Mouse (Mus musculus) liver, embryonic 16.5 days (tissue): Measurements from ENCODE around the gene Pkd1l2. TPM values are rescaled to one million over a fixed set of nuclear protein-coding genes. Genes with fewer than 3 reads are reported as not detected.

Experiments
- ATAC-seq: fragments of 200-750 bp; cut with Nextera tagmentation; 2 replicates; pipeline ENCODE4 v1.8.0; 2017; ENCODE audit warnings: low read depth, mild to moderate bottlenecking, moderate number of reproducible peaks, moderate library complexity
- H3K27ac ChIP-seq: fragments of 300-500 bp; sonication (generic); 2 replicates; pipeline ENCODE4 v1.5.1; 2014; ENCODE audit warnings: mild to moderate bottlenecking, low read length
- H3K27me3 ChIP-seq: fragments of 300-500 bp; sonication (generic); 2 replicates; pipeline ENCODE4 v1.6.1; 2014; ENCODE audit warnings: low read depth, low read length, mixed read lengths; ENCODE audit not compliant: control insufficient read depth, insufficient read depth
- H3K36me3 ChIP-seq: fragments of 300-500 bp; sonication (generic); 2 replicates; pipeline ENCODE4 v1.6.1; 2014; ENCODE audit warnings: mild to moderate bottlenecking; ENCODE audit not compliant: control insufficient read depth, insufficient read depth
- H3K4me1 ChIP-seq: fragments of 300-500 bp; sonication (generic); 2 replicates; pipeline ENCODE4 v1.6.1; 2014; ENCODE audit warnings: low read depth, low read length, mixed read lengths; ENCODE audit not compliant: control insufficient read depth
- H3K4me2 ChIP-seq: fragments of 300-500 bp; sonication (generic); 2 replicates; pipeline ENCODE4 v1.6.1; 2014; ENCODE audit warnings: low read depth, low read length, mixed read lengths
- H3K4me3 ChIP-seq: fragments of 300-500 bp; sonication (generic); 2 replicates; pipeline ENCODE4 v1.5.1; 2014; ENCODE audit warnings: low read depth, mild to moderate bottlenecking, low read length
- H3K9ac ChIP-seq: fragments of 300-500 bp; sonication (generic); 2 replicates; pipeline ENCODE4 v1.6.1; 2014; ENCODE audit warnings: low read depth, low read length
- H3K9me3 ChIP-seq: fragments of 300-500 bp; sonication (generic); replicated peaks from 2 replicates; pipeline ENCODE4 v1.6.1; 2016; ENCODE audit warnings: low read length; ENCODE audit not compliant: control insufficient read depth
- WGBS: fragments of 180-500 bp; shearing (Covaris S2); extraction: QIAGEN DNeasy Blood & Tissue Kit; methylation state at CpG from one replicate; pipeline ENCODE4 v1.1.7; 2014; ENCODE audit not compliant: insufficient replicate concordance; 5-methylcytosine and 5-hydroxymethylcytosine counted together
- polyA plus RNA-seq: library from polyadenylated mRNA; unstranded; fragments of >200 nt; fragmentation: Nextera tagmentation; extraction: Ambion mirVana; gene quantifications from 2 replicates; pipeline ENCODE4 v1.2.1, GENCODE M21; 2015

Gene Pkd1l2
- polyA plus RNA-seq, 1 experiment from 2014 or later: not detected

DNA sequence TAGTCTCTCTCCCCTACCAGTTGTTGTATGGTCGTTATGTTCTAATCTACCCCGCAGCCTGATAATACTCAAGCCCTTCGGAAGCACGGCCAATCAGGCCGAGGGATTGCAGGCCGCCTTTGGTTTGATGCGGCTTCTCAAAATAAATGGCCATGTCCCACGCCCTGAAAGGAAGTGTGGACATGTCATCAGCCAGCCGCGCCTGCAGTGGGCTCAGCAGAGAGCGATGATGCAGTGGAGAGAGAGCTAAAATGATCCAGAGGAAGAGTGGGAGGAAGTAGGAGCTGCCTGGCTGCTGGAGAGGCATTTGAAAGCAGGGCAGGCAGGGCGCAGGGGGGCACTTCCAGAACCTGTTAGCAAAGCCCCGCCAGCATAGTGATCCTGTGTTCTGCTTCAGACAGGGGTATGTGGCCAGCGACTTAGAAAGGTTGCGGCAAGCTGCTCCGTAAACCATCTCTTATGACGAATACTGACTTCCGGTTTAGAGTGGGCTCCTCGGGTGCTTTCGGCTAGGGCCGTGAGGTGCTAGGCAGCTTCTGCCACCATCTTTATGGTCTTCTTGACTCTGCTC is 135.9 kb downstream of the Pkd1l2 start:
- peaks cover 51% of the 10 kb centered on the region for H3K4me1 ChIP-seq
- peak overlapping the region; percentile 32 for H3K9ac ChIP-seq
- no peak for ATAC-seq
- peak overlapping the region; percentile 67 for H3K4me2 ChIP-seq
- H3K4me3 ChIP-seq: peak overlapping the region; percentile 44
- no peaks in the 10 kb centered on the region for H3K9me3 ChIP-seq
- WGBS: 31% methylated on average over 21 of the region's 21 CpGs
- no peaks in the 10 kb centered on the region for H3K27me3 ChIP-seq
- peak overlapping the region; percentile 56 for H3K27ac ChIP-seq
- H3K36me3 ChIP-seq: no peaks in the 10 kb centered on the region

Other genes starting within 250 kb of the Pkd1l2 start
- gene Cmc2, start 161.0 kb downstream of the Pkd1l2 start, polyA plus RNA-seq: 49.7 and 54.0 TPM in 2 replicates
- 21.5 and 22.2 TPM in 2 replicates for gene Cenpn, start 160.7 kb downstream of the Pkd1l2 start, polyA plus RNA-seq
- gene Atmin, start 139.1 kb downstream of the Pkd1l2 start, polyA plus RNA-seq: 3.3 and 3.8 TPM in 2 replicates
- gene 1700030J22Rik, start 103.5 kb downstream of the Pkd1l2 start, polyA plus RNA-seq: 0.47 and 0.54 TPM in 2 replicates
- gene Gcsh, start 88.9 kb downstream of the Pkd1l2 start, polyA plus RNA-seq: 92.4 and 94.0 TPM in 2 replicates
- 5.6 and 5.8 TPM in 2 replicates for gene Bco1, start 13.4 kb upstream of the Pkd1l2 start, polyA plus RNA-seq
- gene Gan, start 75.7 kb upstream of the Pkd1l2 start, polyA plus RNA-seq: 0.58 and 0.63 TPM in 2 replicates
- 8.4 and 9.1 TPM in 2 replicates for gene Cmip, start 174.6 kb upstream of the Pkd1l2 start, polyA plus RNA-seq